Mouse (Mus musculus) forelimb bud, embryonic 11.5 days (tissue): ENCODE measurements at regions not wholly inside any gene's neighbourhood (a gene's known extent, or its start where the extent isn't known, plus 50 kb on each side); places are given as distances from the start of the nearest gene placed in this dataset.
A peak's percentile ranks its signal among the peaks of the same experiment; 100 is the strongest.
"Not testable (repeated sequence)": the region's sequence is repeated elsewhere in the genome, so short reads cannot be mapped to it uniquely, and the experiment has no call there.

ENCODE experiments used
- DNase-seq: peaks from one replicate; pipeline ENCODE4 v3.0.0-alpha.2; 2012; ENCODE audit warnings: low read depth, low spot score

- no peak for DNase-seq
Measured at GRCm38 (mm10) chr17:52351293-52351692, 251.2 kb upstream of the Kcnh8 start.

GRCm38 (mm10) chr17:52350696-52351095 lies 251.8 kb upstream of the Kcnh8 start:
- DNase-seq: no peak

GRCm38 (mm10) chr17:52349872-52350271 lies 252.6 kb upstream of the Kcnh8 start:
- no peak for DNase-seq

GRCm38 (mm10) chr17:52348481-52349083 lies 253.9 kb upstream of the Kcnh8 start:
- no peak for DNase-seq

GRCm38 (mm10) chr17:52320586-52320985 lies 281.9 kb upstream of the Kcnh8 start:
- no peak for DNase-seq

- DNase-seq: no peak
Measured at GRCm38 (mm10) chr17:52316976-52317375, 285.5 kb upstream of the Kcnh8 start.

GRCm38 (mm10) chr17:52315879-52316278 lies 286.6 kb upstream of the Kcnh8 start:
- no peak for DNase-seq

- not testable (repeated sequence) for DNase-seq
Measured at GRCm38 (mm10) chr17:52315456-52315855, 287.1 kb upstream of the Kcnh8 start.

- DNase-seq: no peak
Measured at GRCm38 (mm10) chr17:52312043-52312442, 290.5 kb upstream of the Kcnh8 start.

GRCm38 (mm10) chr17:52308789-52309188 lies 293.7 kb upstream of the Kcnh8 start:
- no peak for DNase-seq

GRCm38 (mm10) chr17:52304133-52304532 lies 298.4 kb upstream of the Kcnh8 start:
- no peak for DNase-seq

- no peak for DNase-seq
Measured at GRCm38 (mm10) chr17:52303320-52303719, 299.2 kb upstream of the Kcnh8 start.

GRCm38 (mm10) chr17:52299769-52300168 lies 302.7 kb upstream of the Kcnh8 start:
- no peak for DNase-seq

GRCm38 (mm10) chr17:52285392-52285791 lies 317.1 kb upstream of the Kcnh8 start:
- no peak for DNase-seq

GRCm38 (mm10) chr17:52282264-52282663 lies 320.2 kb upstream of the Kcnh8 start:
- no peak for DNase-seq

- peak; percentile 2 for DNase-seq
Measured at GRCm38 (mm10) chr17:52278523-52278922, 324.0 kb upstream of the Kcnh8 start.

- DNase-seq: no peak
Measured at GRCm38 (mm10) chr17:52268792-52269191, 333.7 kb upstream of the Kcnh8 start.

- no peak for DNase-seq
Measured at GRCm38 (mm10) chr17:52251284-52251683, 351.2 kb upstream of the Kcnh8 start.

- DNase-seq: no peak
Measured at GRCm38 (mm10) chr17:52225584-52225983, 376.9 kb upstream of the Kcnh8 start.

- DNase-seq: no peak
Measured at GRCm38 (mm10) chr17:52220422-52220821, 382.1 kb upstream of the Kcnh8 start.

GRCm38 (mm10) chr17:52217411-52217810 lies 384.3 kb upstream of the Satb1 start:
- DNase-seq: no peak

- DNase-seq: no peak
Measured at GRCm38 (mm10) chr17:52212944-52213343, 379.9 kb upstream of the Satb1 start.

- no peak for DNase-seq
Measured at GRCm38 (mm10) chr17:52210483-52210882, 377.4 kb upstream of the Satb1 start.

- DNase-seq: no peak
Measured at GRCm38 (mm10) chr17:52197731-52198130, 364.6 kb upstream of the Satb1 start.
